Mouse (Mus musculus): ENCODE results near the gene Olfr147.
"Not testable (repeated sequence)": the region's sequence is repeated elsewhere in the genome, so short reads cannot be mapped to it uniquely, and the experiment has no call there.

Olfr147 gene

GRCm38 (mm10) chr9:38401398-38401797 is at the start of gene Olfr147:
TSS of gene Olfr147 (plus strand) at chr9:38401698.
- DNase-seq, result no peak

GRCm38 (mm10) chr9:38366596-38366995 is 34.9 kb upstream of the Olfr147 start, which contains the start of gene Olfr250:
TSS of gene Olfr250 (plus strand) at chr9:38366896.
- no peak for DNase-seq

- DNase-seq, result no peak
Observed at GRCm38 (mm10) chr9:38376786-38377185, 24.7 kb upstream of the Olfr147 start, which contains the start of gene Olfr251. TSS of gene Olfr251 (plus strand) at chr9:38377086.

GRCm38 (mm10) chr9:38407502-38407901 is 6.0 kb downstream of the Olfr147 start:
- not testable (repeated sequence) for DNase-seq

- not testable (repeated sequence) for DNase-seq
Observed at GRCm38 (mm10) chr9:38413502-38413901, 12.0 kb downstream of the Olfr147 start.

- no peak for DNase-seq
Observed at GRCm38 (mm10) chr9:38423801-38424200, 22.3 kb downstream of the Olfr147 start.

- no peak for DNase-seq
Observed at GRCm38 (mm10) chr9:38427026-38427425, 25.5 kb downstream of the Olfr147 start.

- DNase-seq, result no peak
Observed at GRCm38 (mm10) chr9:38429155-38429554, 27.7 kb downstream of the Olfr147 start, which contains the start of gene Olfr901. TSS of gene Olfr901 (plus strand) at chr9:38429455.

GRCm38 (mm10) chr9:38447352-38447751 is 45.9 kb downstream of the Olfr147 start, which contains the start of gene Olfr902:
TSS of gene Olfr902 (plus strand) at chr9:38447652.
- no peak for DNase-seq
